Mouse (Mus musculus): ENCODE results near the gene Psmb9.
"Not testable (repeated sequence)": the region's sequence is repeated elsewhere in the genome, so short reads cannot be mapped to it uniquely, and the experiment has no call there.

The Psmb9 gene

DNA sequence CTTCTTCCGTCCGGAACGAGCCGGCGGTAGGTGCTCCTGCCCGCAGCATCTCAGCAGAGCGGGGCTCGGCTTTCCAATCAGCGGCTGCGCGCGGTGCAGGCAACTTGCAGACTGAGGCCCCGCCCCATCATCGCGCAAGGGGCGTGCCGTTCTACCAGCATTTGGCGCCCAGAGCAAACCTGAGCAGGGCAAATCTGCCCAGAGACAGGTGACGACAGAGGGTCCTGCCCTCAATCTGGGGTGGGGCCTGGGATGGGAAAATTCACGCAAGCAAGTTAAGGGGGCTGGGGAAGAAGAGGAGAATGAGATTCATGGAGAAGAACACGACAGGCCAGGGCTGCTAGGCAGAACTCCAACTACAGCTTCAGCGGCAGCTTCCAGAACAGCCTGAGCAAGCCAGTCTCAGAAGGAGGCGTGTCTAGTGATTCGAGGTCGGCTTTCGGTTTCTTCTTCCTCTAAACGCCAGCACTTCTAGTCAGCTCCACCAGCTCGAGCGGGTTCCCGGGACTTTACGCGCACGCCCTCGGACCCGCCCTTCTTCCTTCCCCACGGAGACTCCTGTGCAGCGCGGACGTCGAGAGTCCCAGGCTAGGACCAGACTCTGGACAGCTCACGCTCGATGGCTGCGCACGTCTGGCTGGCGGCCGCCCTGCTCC lies at the start of gene Psmb9, which contains the start of gene Tap1:
Gene Psmb9 (minus strand): TSS at position 504 of the 656 bp plus-strand sequence.
Gene Tap1 (plus strand): TSS at position 293 of the 656 bp plus-strand sequence.
- DNase-seq (ENCODE audit: low read depth, low spot score): peak; percentile 77

- DNase-seq (ENCODE audit: low read depth, low spot score): no peak
Measured at GRCm38 (mm10) chr17:34236691-34237090, 49.1 kb upstream of the Psmb9 start.

GRCm38 (mm10) chr17:34234926-34235325 lies 47.4 kb upstream of the Psmb9 start:
- no peak for DNase-seq (ENCODE audit: low read depth, low spot score)

- not testable (repeated sequence) for DNase-seq (ENCODE audit: low read depth, low spot score)
Measured at GRCm38 (mm10) chr17:34232021-34232420, 44.5 kb upstream of the Psmb9 start.

DNA sequence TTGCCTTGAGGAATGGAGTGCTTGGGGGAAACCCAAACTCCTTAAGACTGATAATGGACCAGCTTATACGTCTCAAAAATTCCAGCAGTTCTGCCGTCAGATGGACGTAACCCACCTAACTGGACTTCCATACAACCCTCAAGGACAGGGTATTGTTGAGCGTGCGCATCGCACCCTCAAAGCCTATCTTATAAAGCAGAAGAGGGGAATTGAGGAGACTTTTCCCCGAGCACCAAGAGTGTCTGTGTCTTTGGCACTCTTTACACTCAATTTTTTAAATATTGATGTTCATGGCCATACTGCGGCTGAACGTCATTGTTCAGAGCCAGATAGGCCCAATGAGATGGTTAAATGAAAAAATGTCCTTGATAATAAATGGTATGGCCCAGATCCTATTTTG lies 43.4 kb upstream of the Psmb9 start:
- not testable (repeated sequence) for DNase-seq (ENCODE audit: low read depth, low spot score)

DNA sequence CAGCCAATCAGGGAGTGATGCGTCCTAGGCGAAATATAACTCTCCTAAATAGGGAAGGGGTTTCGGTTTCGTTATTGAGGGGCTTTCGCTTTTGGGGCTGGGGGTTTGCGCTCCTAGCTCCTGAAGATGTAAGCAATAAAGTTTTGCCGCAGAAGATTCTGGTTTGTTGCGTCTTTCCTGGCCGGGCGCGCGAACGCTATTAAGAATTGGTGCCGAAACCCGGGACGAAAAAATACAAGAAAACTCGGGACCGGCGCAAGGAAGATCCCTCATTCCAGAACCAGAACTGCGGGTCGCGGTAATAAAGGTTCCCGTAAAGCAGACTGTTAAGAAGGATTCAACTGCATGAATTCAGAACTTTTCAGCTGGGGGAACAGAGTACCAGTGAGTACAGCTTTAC lies 38.3 kb upstream of the Psmb9 start:
- not testable (repeated sequence) for DNase-seq (ENCODE audit: low read depth, low spot score)

DNA sequence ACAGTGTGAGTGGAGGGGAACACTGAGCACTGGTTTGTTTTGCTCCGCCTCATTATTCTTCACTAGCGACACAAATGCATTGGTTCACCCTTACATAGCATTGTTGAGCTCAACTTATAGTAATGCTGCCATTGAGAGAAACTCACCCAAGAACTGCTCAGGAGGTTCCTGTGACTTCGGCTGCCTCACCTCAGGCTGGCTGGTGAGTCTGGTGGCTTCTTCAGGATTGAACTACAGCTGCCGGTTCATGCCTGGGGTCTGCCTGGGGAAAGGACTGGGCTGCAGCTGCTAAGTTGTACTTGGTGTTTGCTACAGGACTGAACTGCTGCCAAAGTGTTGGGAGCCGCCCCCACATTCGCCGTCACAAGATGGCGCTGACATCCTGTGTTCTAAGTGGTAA lies 37.9 kb upstream of the Psmb9 start:
- no peak for DNase-seq (ENCODE audit: low read depth, low spot score)

DNA sequence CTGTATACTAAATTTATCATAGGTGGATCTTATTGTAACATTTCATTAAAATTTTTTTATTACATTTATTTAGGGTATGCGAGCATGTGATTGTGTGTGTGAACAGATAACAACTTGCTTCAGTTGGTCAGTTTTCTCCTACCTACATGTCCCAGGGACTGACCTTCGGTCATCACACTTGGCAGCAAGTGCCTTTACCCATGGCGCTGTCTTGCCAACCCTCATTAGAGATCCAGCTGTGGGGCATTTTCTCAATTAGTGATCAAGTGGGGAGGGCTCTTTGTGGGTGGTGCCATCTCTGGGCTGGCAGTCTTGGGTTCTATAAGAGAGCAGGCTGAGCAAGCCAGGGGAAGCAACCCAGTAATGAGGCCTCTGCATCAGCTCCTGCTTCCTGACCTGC lies 37.3 kb upstream of the Psmb9 start:
- no peak for DNase-seq (ENCODE audit: low read depth, low spot score)

GRCm38 (mm10) chr17:34220401-34220800 lies 32.8 kb upstream of the Psmb9 start:
- not testable (repeated sequence) for DNase-seq (ENCODE audit: low read depth, low spot score)

DNA sequence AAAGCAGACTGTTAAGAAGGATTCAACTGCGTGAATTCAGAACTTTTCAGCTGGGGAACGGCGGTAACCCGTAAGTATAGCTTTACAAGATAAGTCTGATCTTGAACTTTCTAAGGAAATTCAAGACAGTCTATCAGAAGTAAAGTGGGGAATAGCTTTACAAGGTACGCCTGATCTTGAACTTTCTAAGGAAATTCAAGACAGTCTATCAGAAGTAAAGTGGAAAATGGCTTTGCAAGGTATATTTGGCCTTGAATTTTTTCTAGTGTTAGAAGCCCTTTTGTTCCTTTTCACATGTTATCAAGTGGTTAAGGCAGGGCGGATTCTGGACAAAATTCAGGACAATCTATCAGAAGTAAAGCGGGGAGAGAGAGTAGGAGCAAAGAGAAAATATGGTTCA lies 32.2 kb upstream of the Psmb9 start:
- not testable (repeated sequence) for DNase-seq (ENCODE audit: low read depth, low spot score)

DNA sequence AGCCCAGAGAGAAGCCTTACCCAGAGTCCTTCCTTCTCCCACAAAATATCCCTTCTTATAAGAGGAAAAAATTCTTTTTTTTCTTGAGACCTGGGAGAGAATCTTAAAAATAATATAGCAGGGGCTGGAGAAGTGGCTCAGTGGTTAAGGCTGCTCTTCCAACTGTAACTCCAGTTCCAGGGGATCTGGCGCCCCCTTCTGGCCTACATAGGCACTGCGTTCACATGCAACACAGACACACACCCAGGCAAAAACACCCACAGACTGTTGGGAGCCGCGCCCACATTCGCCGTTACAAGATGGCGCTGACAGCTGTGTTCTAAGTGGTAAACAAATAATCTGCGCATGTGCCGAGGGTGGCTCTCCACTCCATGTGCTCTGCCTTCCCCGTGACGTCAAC lies 31.5 kb upstream of the Psmb9 start:
- DNase-seq (ENCODE audit: low read depth, low spot score): not testable (repeated sequence)

- DNase-seq (ENCODE audit: low read depth, low spot score): no peak
Measured at GRCm38 (mm10) chr17:34218675-34219074, 31.1 kb upstream of the Psmb9 start.

- DNase-seq (ENCODE audit: low read depth, low spot score): no peak
Measured at GRCm38 (mm10) chr17:34217986-34218385, 30.4 kb upstream of the Psmb9 start.

DNA sequence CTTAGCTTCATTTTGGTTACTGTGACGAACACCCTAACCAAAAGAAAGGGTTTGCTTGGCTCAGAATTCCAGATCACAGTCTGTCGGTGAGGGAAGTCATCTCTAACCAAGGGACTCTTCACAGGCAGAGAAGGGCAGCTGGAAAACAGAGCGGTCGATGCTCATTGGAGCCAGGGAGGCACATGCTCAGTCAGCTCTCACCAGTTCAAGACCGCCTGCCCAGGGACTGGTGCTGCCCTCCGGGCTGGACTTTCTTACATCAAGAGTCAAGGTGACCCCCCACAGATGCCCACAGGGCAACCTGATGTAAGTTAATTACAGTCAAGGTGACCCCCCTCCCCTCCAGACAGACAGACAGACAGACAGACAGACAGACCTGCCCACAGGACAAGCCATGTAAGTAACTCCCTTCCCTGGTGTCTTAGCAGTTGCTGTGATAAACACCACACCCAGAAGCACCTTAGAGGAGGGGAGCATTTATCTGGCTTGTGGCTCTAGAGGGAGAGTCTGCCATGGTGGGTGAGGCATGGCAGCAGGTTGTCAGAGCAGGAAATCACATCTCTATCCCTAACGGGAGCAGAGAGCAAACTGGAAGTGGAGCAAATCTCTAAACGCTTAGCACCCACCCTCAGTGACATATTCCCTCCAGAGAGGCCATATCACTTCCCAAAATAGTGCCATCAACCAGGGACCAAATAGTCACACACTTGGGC lies 29.8 kb upstream of the Psmb9 start:
- DNase-seq (ENCODE audit: low read depth, low spot score): no peak

DNA sequence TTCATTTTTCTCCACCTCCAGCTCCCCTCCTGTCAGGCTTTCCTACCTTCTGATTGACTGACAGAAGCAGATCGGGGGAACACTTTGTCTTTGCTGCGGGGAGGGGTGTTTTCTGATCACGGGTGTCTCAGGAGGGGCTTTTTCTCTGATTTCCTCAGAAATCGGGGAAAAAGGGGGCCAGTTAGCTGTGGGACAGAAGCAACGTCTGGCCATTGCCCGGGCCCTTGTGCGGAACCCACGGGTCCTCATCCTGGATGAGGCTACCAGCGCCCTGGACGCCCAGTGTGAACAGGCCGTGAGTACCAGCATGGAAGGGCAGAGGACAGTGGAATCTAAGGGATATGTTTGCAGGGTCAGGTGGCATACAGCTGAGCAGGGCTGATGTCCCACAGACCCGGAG lies 27.6 kb upstream of the Psmb9 start:
- DNase-seq (ENCODE audit: low read depth, low spot score): no peak

- DNase-seq (ENCODE audit: low read depth, low spot score): no peak
Measured at GRCm38 (mm10) chr17:34213936-34214335, 26.4 kb upstream of the Psmb9 start.

- no peak for DNase-seq (ENCODE audit: low read depth, low spot score)
Measured at GRCm38 (mm10) chr17:34211746-34212365, 24.3 kb upstream of the Psmb9 start.

GRCm38 (mm10) chr17:34210599-34210998 lies 23.0 kb upstream of the Psmb9 start:
- DNase-seq (ENCODE audit: low read depth, low spot score): no peak

GRCm38 (mm10) chr17:34209680-34210079 lies 22.1 kb upstream of the Psmb9 start:
- DNase-seq (ENCODE audit: low read depth, low spot score): no peak

- DNase-seq (ENCODE audit: low read depth, low spot score): no peak
Measured at GRCm38 (mm10) chr17:34208421-34208820, 20.9 kb upstream of the Psmb9 start.

DNA sequence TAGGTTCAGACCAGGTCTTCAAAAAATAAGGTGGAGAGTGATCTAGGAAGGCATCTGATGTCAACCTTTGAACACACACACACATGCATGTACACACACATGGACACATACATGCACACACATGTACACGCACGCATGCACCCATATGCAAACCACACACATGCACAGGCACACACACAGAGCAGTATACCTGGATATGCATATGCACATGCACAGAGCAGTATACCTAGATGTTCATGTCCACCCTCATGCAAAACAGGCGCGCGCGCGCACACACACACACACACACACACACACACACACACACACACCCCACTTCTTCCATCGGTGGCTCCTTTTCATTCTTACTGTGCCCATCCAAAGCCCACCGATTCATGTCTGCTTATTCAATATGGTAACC lies 20.3 kb upstream of the Psmb9 start:
- DNase-seq (ENCODE audit: low read depth, low spot score): no peak

DNA sequence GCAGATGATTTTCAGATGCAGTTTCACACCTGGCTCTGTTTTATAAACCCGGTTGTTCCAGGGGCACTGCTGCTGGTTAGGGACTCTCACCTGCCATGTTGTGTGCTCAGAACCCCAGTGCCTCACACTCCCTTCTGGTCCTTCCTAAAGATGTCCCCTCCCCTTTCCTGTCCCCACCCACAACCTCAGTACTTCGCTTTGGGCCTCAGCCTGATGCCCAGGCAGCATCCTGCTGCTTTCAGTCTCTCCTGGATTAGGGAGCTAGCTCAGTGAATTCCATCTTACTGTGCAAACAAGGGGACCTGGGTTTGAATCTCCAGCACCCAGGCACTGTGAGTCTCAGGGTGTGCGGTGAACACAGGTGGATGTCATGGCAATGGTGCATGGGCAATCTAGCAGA lies 19.9 kb upstream of the Psmb9 start:
- no peak for DNase-seq (ENCODE audit: low read depth, low spot score)

- DNase-seq (ENCODE audit: low read depth, low spot score): no peak
Measured at GRCm38 (mm10) chr17:34206731-34207130, 19.2 kb upstream of the Psmb9 start.

Measured in brain, embryonic 18.5 days (tissue).